Mouse (Mus musculus): ENCODE results near the gene Olfml2b. TPM values are rescaled to one million over a fixed set of nuclear protein-coding genes. Genes with fewer than 3 reads are reported as not detected.

Olfml2b gene
- total RNA-seq, 2 experiments from 2014 or later: 6.7 to 12.0 TPM

DNA sequence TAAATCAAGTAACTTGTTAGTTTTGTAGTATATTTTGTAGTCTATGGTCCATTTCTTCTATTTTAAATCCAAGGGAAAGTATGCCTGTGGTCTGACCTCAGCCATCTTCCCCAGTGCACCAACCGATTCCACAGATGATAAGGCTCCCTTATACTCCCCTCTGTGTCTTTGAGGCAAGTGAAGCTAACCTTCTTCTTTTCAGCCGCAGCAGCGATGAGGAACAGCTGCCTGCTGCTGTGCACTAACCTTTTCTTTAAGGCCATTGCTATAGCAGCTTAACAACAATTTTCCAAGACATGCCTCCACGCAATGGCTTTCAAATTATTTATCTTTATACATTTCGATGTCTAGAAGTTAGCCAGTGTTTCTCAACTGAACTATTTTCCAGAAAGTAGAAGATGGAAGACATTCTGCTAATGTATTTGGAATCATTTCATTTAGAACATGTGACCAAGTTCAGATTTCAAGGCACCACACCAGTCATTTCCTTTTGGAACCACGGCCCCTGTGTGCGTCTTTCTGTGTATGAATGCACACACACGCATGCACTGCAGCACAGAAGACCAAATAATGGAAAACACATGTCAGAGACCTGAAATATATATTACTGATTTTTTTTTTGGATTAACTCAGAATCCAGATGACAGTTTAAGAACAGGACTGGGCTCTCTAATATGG, 73.9 kb downstream of the Olfml2b start:
- DNase-seq: no peak
- intact Hi-C loops (cut with DNase I): no loop called here

DNA sequence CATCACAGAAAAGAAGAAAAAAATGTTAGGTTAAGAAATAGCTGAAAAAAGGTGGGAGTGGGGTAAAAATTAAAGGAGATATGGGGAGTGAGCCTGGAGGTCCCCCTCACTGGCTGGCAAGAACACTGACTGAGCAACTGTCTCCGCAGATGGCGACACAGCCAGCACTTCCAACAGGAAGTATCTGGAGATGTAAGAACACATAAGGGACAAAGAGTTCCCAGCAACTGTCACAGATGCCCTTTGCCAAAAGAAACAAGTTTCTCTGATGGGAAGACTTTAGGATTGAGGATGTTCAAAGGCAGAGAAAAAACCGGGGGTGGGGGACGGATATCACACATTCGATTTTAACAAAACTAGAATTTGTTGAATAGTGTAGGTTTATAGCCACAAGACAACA, 77.2 kb downstream of the Olfml2b start:
- peak in 1 of 2 experiments; percentile 22 for DNase-seq
- intact Hi-C loops (cut with DNase I): no loop called here

DNA sequence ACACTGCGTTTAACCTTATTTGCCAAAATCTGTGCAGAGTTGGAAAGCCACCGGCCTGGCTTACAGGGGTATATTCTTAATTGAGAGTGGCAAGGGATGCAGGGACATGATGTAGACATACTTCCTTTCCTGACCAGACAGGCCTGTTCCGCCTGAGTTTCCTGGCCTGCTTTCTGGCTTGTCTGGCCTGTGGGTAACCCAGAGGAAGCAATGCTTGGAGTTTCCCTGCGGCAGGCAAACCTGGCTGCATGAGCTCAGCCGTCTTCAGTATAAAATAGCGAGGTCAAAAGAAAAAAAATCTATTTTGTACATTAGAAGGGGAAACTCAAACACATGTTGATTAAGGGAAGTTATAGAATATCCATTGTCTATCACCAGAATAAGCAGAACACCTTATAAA, 84.2 kb downstream of the Olfml2b start:
- no peak for DNase-seq
- intact Hi-C loops (cut with DNase I): no loop called here

DNA sequence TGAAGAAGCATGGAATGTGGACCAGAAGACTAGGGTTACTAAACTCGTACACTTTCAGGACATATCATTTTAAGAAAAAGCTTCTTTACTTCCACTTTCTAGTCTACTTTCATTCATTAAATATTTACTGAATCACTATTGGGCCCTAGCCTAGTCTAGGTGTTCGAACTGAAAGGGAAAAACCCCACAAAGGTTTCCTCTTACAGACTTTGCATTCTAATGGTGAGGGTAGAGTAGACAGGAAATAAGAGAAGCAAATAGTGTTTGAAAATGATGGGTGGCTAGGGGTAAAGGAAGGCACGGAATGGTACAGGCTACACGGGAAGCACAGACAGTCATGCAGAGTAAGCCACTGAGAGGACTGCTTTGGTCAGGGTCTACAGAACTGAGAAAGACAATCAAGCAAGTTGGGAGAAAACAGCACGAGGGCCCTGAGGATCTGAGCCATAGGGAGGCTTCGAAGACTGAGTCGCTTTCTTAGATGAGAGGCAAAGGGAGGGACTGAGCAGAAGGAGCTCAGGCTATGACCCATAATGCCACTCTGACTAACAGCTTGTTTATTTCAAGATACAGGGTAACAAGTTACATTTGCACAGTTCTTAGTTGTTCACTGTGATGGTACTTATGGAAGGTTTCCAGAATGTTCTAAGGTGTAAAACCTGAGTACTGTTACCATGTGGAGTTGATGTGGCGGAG, 85.1 kb downstream of the Olfml2b start:
- no peak for DNase-seq
- intact Hi-C loops (cut with DNase I): no loop called here

DNA sequence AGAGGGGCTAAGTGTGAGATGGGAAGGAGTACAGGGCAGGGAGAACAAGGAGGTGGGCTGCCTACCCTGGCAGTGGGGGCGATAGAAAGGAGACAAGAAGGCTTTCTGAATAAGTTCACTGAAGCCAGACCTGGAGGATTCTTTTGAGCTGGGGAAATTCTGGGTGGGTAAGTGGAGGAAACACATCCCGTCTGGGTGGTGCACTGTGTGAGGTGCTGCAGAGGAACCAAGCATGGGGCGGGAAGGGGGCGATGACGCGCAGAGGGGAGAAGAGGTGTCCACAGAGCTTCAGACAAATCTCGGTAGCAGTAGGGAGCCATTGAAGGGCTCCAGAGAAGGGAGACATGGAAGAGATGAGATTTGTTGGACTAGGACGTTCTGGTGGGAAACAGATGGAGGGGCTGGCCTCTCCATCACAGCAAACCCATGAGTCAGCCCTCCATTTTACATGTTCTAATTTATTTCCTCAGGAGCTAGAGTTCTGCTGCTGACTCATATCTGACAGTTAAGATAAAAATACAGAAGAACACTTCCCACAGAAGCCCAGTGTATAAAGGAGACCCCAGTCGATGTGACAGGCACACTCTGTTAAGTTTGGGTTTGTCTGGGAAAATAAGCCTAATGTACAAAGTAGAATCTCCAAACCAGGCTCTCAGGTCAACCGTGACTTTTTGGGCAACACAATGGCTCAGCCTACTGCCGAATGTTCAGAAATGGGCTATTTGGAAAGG, 87.7 kb downstream of the Olfml2b start:
- no peak for DNase-seq
- intact Hi-C loops (cut with DNase I): no loop called here

Other genes starting within 250 kb of the Olfml2b start
- gene Nos1ap, start 54.7 kb upstream of the Olfml2b start, total RNA-seq (2021): 10 to 100 TPM; 22.2 to 27.3 TPM
- gene Atf6, start 223.2 kb downstream of the Olfml2b start, total RNA-seq (2021): 10 to 100 TPM; 63.2 to 71.4 TPM
- gene Gm26620, start 240.5 kb downstream of the Olfml2b start, total RNA-seq (2021): under 1 TPM; 0.33 to 0.39 TPM
- gene Dusp12, start 241.0 kb downstream of the Olfml2b start, total RNA-seq (2021): 1 to 10 TPM; 8.6 to 9.8 TPM

Data from heart, postnatal 36 days (tissue).